Mouse (Mus musculus) midbrain, embryonic 14.5 days (tissue): ENCODE results near the gene Msrb1. TPM values are rescaled to one million over a fixed set of nuclear protein-coding genes. Genes with fewer than 3 reads are reported as not detected.

ENCODE experiments used
- polyA plus RNA-seq: library from polyadenylated mRNA; unstranded; fragments of >200 nt; fragmentation: Nextera tagmentation; extraction: Ambion mirVana; gene quantifications from 2 replicates; pipeline ENCODE4 v1.2.1, GENCODE M21; 2014

Gene Msrb1
- polyA plus RNA-seq, 1 experiment from 2014 or later, result 20.1 TPM

Other genes starting within 250 kb of the Msrb1 start
- 34.8 and 37.5 TPM in 2 replicates for gene Caskin1, start 248.0 kb upstream of the Msrb1 start, polyA plus RNA-seq
- gene Traf7, start 208.7 kb upstream of the Msrb1 start, polyA plus RNA-seq, result 86.2 and 90.8 TPM in 2 replicates
- gene Rab26, start 202.4 kb upstream of the Msrb1 start, polyA plus RNA-seq, result 4.9 and 6.5 TPM in 2 replicates
- 18.0 and 28.3 TPM in 2 replicates for gene Pkd1, start 186.8 kb upstream of the Msrb1 start, polyA plus RNA-seq
- gene Tsc2, start 104.0 kb upstream of the Msrb1 start, polyA plus RNA-seq, result 79.5 and 89.5 TPM in 2 replicates
- 6.5 and 8.9 TPM in 2 replicates for gene Nthl1, start 104.0 kb upstream of the Msrb1 start, polyA plus RNA-seq
- gene Slc9a3r2, start 86.3 kb upstream of the Msrb1 start, polyA plus RNA-seq, result 36.7 and 39.2 TPM in 2 replicates
- not detected in 2 replicates for gene Npw, start 78.2 kb upstream of the Msrb1 start, polyA plus RNA-seq
- 22.8 and 24.5 TPM in 2 replicates for gene Zfp598, start 67.0 kb upstream of the Msrb1 start, polyA plus RNA-seq
- 147 and 169 TPM in 2 replicates for gene Syngr3, start 46.7 kb upstream of the Msrb1 start, polyA plus RNA-seq
- 35.9 and 38.3 TPM in 2 replicates for gene Gfer, start 40.5 kb upstream of the Msrb1 start, polyA plus RNA-seq
- gene Noxo1, start 40.4 kb upstream of the Msrb1 start, polyA plus RNA-seq, result 1.8 and 1.9 TPM in 2 replicates
- 68.0 and 73.0 TPM in 2 replicates for gene Tbl3, start 29.0 kb upstream of the Msrb1 start, polyA plus RNA-seq
- gene Rnf151, start 18.6 kb upstream of the Msrb1 start, polyA plus RNA-seq, result 0.32 TPM in 1 of 2 replicates, not detected in the other
- 814 and 824 TPM in 2 replicates for gene Rps2, start 18.5 kb upstream of the Msrb1 start, polyA plus RNA-seq
- 282 and 319 TPM in 2 replicates for gene Ndufb10, start 12.2 kb upstream of the Msrb1 start, polyA plus RNA-seq
- not detected in 2 replicates for gene Rpl3l, start 8.8 kb upstream of the Msrb1 start, polyA plus RNA-seq
- not detected in 2 replicates for gene Hs3st6, start 16.3 kb downstream of the Msrb1 start, polyA plus RNA-seq
- gene Meiob, start 67.6 kb downstream of the Msrb1 start, polyA plus RNA-seq, result not detected in 2 replicates
- gene Hagh, start 103.5 kb downstream of the Msrb1 start, polyA plus RNA-seq, result 55.4 and 71.0 TPM in 2 replicates
- gene Fahd1, start 113.7 kb downstream of the Msrb1 start, polyA plus RNA-seq, result 18.0 and 18.9 TPM in 2 replicates
- gene Igfals, start 129.4 kb downstream of the Msrb1 start, polyA plus RNA-seq, result 0.18 TPM in 1 of 2 replicates, not detected in the other
- 70.4 and 73.3 TPM in 2 replicates for gene Nubp2, start 149.7 kb downstream of the Msrb1 start, polyA plus RNA-seq
- gene Spsb3, start 150.0 kb downstream of the Msrb1 start, polyA plus RNA-seq, result 77.3 and 93.2 TPM in 2 replicates
- 21.6 and 26.9 TPM in 2 replicates for gene Eme2, start 158.4 kb downstream of the Msrb1 start, polyA plus RNA-seq
- gene Mrps34, start 158.5 kb downstream of the Msrb1 start, polyA plus RNA-seq, result 74.7 and 86.7 TPM in 2 replicates
- gene Nme3, start 159.9 kb downstream of the Msrb1 start, polyA plus RNA-seq, result 77.4 and 112 TPM in 2 replicates
- 83.3 and 86.1 TPM in 2 replicates for gene Mapk8ip3, start 200.3 kb downstream of the Msrb1 start, polyA plus RNA-seq
- 66.9 and 71.0 TPM in 2 replicates for gene Jpt2, start 224.0 kb downstream of the Msrb1 start, polyA plus RNA-seq